Mouse (Mus musculus): ENCODE measurements around the gene Atg10. TPM values are rescaled to one million over a fixed set of nuclear protein-coding genes. Genes with fewer than 3 reads are reported as not detected.
A peak's percentile ranks its signal among the peaks of the same experiment; 100 is the strongest.

Atg10 gene
- total and polyA plus RNA-seq, 2 experiments from 2014 or later = 3.2 to 13.2 TPM

GRCm38 (mm10) chr13:91171205-91171604 is 52.6 kb downstream of the Atg10 start:
- H3K4me1 ChIP-seq (ENCODE audit: insufficient read depth, low read length) = no peaks in the 10 kb centered on the region
- no peaks in the 10 kb centered on the region for H3K27me3 ChIP-seq (ENCODE audit: insufficient read depth, low read length)
- no peak overlapping the region for H3K4me2 ChIP-seq (ENCODE audit: low read depth, low read length, poor library complexity, severe bottlenecking)
- H3K4me3 ChIP-seq (ENCODE audit: low read depth, low read length) = no peak overlapping the region
- ATAC-seq (ENCODE audit: low FRiP score) (0 out of 2 replicates have a peak, but pooled peaks have one; percentile 27), DNase-seq (ENCODE audit: low spot score) (peak; percentile 57)
- 67% methylated on average over 5 of the region's 5 CpGs for WGBS
- TF ChIP-seq CTCF (IDR thresholded peaks at IDR 0.05) = no peak
- H3K9ac ChIP-seq (replicated peaks; ENCODE audit: low read length, poor library complexity, severe bottlenecking) = no peak overlapping the region
- no peaks in the 10 kb centered on the region for H3K9me3 ChIP-seq (ENCODE audit: low read length)
- no peaks in the 10 kb centered on the region for H3K36me3 ChIP-seq (ENCODE audit: insufficient read depth, low read length)
- H3K27ac ChIP-seq (ENCODE audit: low read depth, low read length) = no peak overlapping the region

DNA sequence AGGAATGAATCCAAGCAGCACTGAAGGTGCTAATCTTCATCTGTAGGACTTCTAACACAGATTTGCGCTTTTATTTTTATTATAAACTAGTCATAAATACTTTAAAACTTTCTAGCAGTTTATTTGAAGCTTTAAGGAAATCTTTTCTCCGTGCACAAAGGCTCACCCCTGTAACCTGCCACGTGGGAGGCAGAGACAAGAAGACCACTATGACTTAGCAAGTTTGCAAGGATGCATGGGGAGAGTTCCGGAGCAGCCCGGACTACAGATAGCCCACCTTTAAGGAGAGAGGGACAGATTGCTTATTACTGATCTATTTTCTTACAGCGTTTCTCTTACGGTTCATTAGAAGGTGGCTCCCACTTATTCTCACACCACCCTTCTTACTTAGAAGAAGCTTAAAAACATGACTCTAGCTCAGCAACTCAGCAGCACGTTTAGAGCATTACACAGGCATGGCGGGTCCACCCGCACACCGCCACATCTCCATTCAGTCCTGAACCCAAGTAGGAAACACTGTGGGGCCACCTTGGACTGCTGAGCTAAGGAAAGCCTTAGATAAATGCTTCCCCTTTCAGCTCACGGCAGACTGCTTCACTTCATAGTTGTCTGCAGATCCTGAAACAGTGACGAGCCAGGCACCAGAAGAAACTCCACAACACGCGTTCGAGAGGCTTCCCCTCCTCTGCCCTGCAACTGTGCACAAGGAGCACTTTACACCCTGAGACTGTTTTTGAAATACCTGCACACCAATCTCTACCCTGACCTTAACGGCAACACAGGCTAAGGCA is 54.0 kb downstream of the Atg10 start:
- no peaks in the 10 kb centered on the region for H3K36me3 ChIP-seq (ENCODE audit: insufficient read depth, low read length)
- TF ChIP-seq CTCF (IDR thresholded peaks at IDR 0.05) = no peak
- H3K4me3 ChIP-seq (ENCODE audit: low read depth, low read length) = no peak overlapping the region
- ATAC-seq (ENCODE audit: low FRiP score) (no peak), DNase-seq (ENCODE audit: low spot score) (no peak)
- H3K27me3 ChIP-seq (ENCODE audit: insufficient read depth, low read length) = no peaks in the 10 kb centered on the region
- 80% methylated on average over 17 of the region's 17 CpGs for WGBS
- H3K9me3 ChIP-seq (ENCODE audit: low read length) = no peaks in the 10 kb centered on the region
- no peak overlapping the region for H3K4me2 ChIP-seq (ENCODE audit: low read depth, low read length, poor library complexity, severe bottlenecking)
- H3K9ac ChIP-seq (replicated peaks; ENCODE audit: low read length, poor library complexity, severe bottlenecking) = no peak overlapping the region
- H3K27ac ChIP-seq (ENCODE audit: low read depth, low read length) = no peak overlapping the region
- H3K4me1 ChIP-seq (ENCODE audit: insufficient read depth, low read length) = no peaks in the 10 kb centered on the region

GRCm38 (mm10) chr13:91168486-91168885 is 55.3 kb downstream of the Atg10 start:
- no peaks in the 10 kb centered on the region for H3K27me3 ChIP-seq (ENCODE audit: insufficient read depth, low read length)
- H3K36me3 ChIP-seq (ENCODE audit: insufficient read depth, low read length) = no peaks in the 10 kb centered on the region
- no peak for TF ChIP-seq CTCF (IDR thresholded peaks at IDR 0.05)
- 78% methylated on average over 4 of the region's 4 CpGs for WGBS
- H3K4me2 ChIP-seq (ENCODE audit: low read depth, low read length, poor library complexity, severe bottlenecking) = no peak overlapping the region
- no peak for DNase-seq (ENCODE audit: low spot score)
- H3K27ac ChIP-seq (ENCODE audit: low read depth, low read length) = no peak overlapping the region
- H3K9me3 ChIP-seq (ENCODE audit: low read length) = no peaks in the 10 kb centered on the region
- no peak for ATAC-seq (ENCODE audit: low FRiP score)
- H3K4me1 ChIP-seq (ENCODE audit: insufficient read depth, low read length) = no peaks in the 10 kb centered on the region
- no peak overlapping the region for H3K4me3 ChIP-seq (ENCODE audit: low read depth, low read length)
- H3K9ac ChIP-seq (replicated peaks; ENCODE audit: low read length, poor library complexity, severe bottlenecking) = no peak overlapping the region

- Histone ChIP-seq H3K9me3 (ENCODE audit: low read length) (no peaks in the 10 kb centered on the region), H3K4me1 (ENCODE audit: insufficient read depth, low read length) (no peaks in the 10 kb centered on the region), H3K27me3 (ENCODE audit: insufficient read depth, low read length) (no peaks in the 10 kb centered on the region), H3K4me3 (ENCODE audit: low read depth, low read length) (no peak overlapping the region), H3K9ac (replicated peaks; ENCODE audit: low read length, poor library complexity, severe bottlenecking) (no peak overlapping the region), H3K36me3 (ENCODE audit: insufficient read depth, low read length) (no peaks in the 10 kb centered on the region), H3K4me2 (ENCODE audit: low read depth, low read length, poor library complexity, severe bottlenecking) (no peak overlapping the region), H3K27ac (ENCODE audit: low read depth, low read length) (no peak overlapping the region)
- WGBS = 89% methylated on average over 5 of the region's 5 CpGs
- no peak for TF ChIP-seq CTCF (IDR thresholded peaks at IDR 0.05)
- no peak for ATAC-seq (ENCODE audit: low FRiP score)
- no peak for DNase-seq (ENCODE audit: low spot score)
Observed at GRCm38 (mm10) chr13:91167561-91167960, 56.2 kb downstream of the Atg10 start.

GRCm38 (mm10) chr13:91166286-91166685 is 57.5 kb downstream of the Atg10 start:
- H3K9ac ChIP-seq (replicated peaks; ENCODE audit: low read length, poor library complexity, severe bottlenecking) = no peak overlapping the region
- 91% methylated on average over 7 of the region's 7 CpGs for whole genome bisulfite sequencing
- DNase-seq (ENCODE audit: low spot score) (no peak), ATAC-seq (ENCODE audit: low FRiP score) (no peak)
- H3K9me3 ChIP-seq (ENCODE audit: low read length) = no peaks in the 10 kb centered on the region
- H3K27ac ChIP-seq (ENCODE audit: low read depth, low read length) = no peak overlapping the region
- no peaks in the 10 kb centered on the region for H3K36me3 ChIP-seq (ENCODE audit: insufficient read depth, low read length)
- no peak for TF ChIP-seq CTCF (IDR thresholded peaks at IDR 0.05)
- no peaks in the 10 kb centered on the region for H3K27me3 ChIP-seq (ENCODE audit: insufficient read depth, low read length)
- no peak overlapping the region for H3K4me3 ChIP-seq (ENCODE audit: low read depth, low read length)
- H3K4me2 ChIP-seq (ENCODE audit: low read depth, low read length, poor library complexity, severe bottlenecking) = no peak overlapping the region
- H3K4me1 ChIP-seq (ENCODE audit: insufficient read depth, low read length) = no peaks in the 10 kb centered on the region

DNA sequence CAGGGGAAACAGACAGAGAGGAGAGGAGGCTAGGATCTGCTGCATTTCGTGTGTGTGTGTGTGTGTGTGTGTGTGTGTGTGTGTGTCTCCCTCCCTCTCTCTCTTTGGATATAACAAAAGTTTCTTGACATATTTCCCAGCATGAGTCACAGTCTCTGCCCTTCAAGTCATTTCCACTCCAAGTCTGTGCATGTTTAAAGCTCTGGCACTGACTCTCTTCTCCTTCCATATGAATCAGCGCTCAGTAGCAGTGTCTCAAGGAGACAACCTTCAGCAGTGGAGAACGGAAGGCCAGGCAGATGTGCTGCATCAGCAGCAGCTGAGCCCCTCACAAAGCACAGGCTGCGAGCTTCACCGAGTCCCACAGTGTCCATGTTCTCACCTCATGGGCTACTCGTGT is 58.6 kb downstream of the Atg10 start:
- H3K36me3 ChIP-seq (ENCODE audit: insufficient read depth, low read length) = no peaks in the 10 kb centered on the region
- no peak overlapping the region for H3K4me3 ChIP-seq (ENCODE audit: low read depth, low read length)
- no peak overlapping the region for H3K4me2 ChIP-seq (ENCODE audit: low read depth, low read length, poor library complexity, severe bottlenecking)
- no peaks in the 10 kb centered on the region for H3K27me3 ChIP-seq (ENCODE audit: insufficient read depth, low read length)
- DNase-seq (ENCODE audit: low spot score) (no peak), ATAC-seq (ENCODE audit: low FRiP score) (peak; percentile 34; the same call in 1 of the 2 replicates)
- no peaks in the 10 kb centered on the region for H3K9me3 ChIP-seq (ENCODE audit: low read length)
- H3K9ac ChIP-seq (replicated peaks; ENCODE audit: low read length, poor library complexity, severe bottlenecking) = no peak overlapping the region
- H3K27ac ChIP-seq (ENCODE audit: low read depth, low read length) = no peak overlapping the region
- 78% methylated on average over 6 of the region's 6 CpGs for WGBS
- no peak for TF ChIP-seq CTCF (IDR thresholded peaks at IDR 0.05)
- H3K4me1 ChIP-seq (ENCODE audit: insufficient read depth, low read length) = no peaks in the 10 kb centered on the region
